Mouse (Mus musculus) midbrain, embryonic 11.5 days (tissue): Measurements from ENCODE around the gene Pomgnt1. TPM values are rescaled to one million over a fixed set of nuclear protein-coding genes. Genes with fewer than 3 reads are reported as not detected.

Source experiments
- ATAC-seq: fragments of 200-750 bp; cut with Nextera tagmentation; 2 replicates; pipeline ENCODE4 v1.8.0; 2017; ENCODE audit warnings: moderate TSS enrichment, moderate library complexity; ENCODE audit not compliant: low FRiP score
- DNase-seq: peaks from one replicate; pipeline ENCODE4 v3.0.0; 2015; ENCODE audit warnings: low spot score; ENCODE audit errors: missing footprints
- H3K27ac ChIP-seq: fragments of 300-500 bp; sonication (generic); 2 replicates; pipeline ENCODE4 v1.5.1; 2014; ENCODE audit warnings: low read depth, low read length
- H3K27me3 ChIP-seq: fragments of 300-500 bp; sonication (generic); 2 replicates; pipeline ENCODE4 v1.6.1; 2014; ENCODE audit warnings: mild to moderate bottlenecking, low read length, moderate library complexity, mixed read lengths; ENCODE audit not compliant: control insufficient read depth, insufficient read depth
- H3K36me3 ChIP-seq: fragments of 300-500 bp; sonication (generic); 2 replicates; pipeline ENCODE4 v1.6.1; 2014; ENCODE audit warnings: mild to moderate bottlenecking, low read length, moderate library complexity, mixed read lengths; ENCODE audit not compliant: control insufficient read depth, insufficient read depth
- H3K4me1 ChIP-seq: fragments of 300-500 bp; sonication (generic); 2 replicates; pipeline ENCODE4 v1.6.1; 2014; ENCODE audit warnings: low read length; ENCODE audit not compliant: control insufficient read depth, insufficient read depth
- H3K4me2 ChIP-seq: fragments of 300-500 bp; sonication (generic); 2 replicates; pipeline ENCODE4 v1.6.1; 2014; ENCODE audit warnings: mild to moderate bottlenecking, moderate library complexity
- H3K4me3 ChIP-seq: fragments of 300-500 bp; sonication (generic); 2 replicates; pipeline ENCODE4 v1.5.1; 2014; ENCODE audit warnings: low read depth, low read length
- H3K9ac ChIP-seq: fragments of 300-500 bp; sonication (generic); 2 replicates; pipeline ENCODE4 v1.6.1; 2014; ENCODE audit warnings: low read length
- H3K9me3 ChIP-seq: fragments of 300-500 bp; sonication (generic); 2 replicates; pipeline ENCODE4 v1.6.1; 2016; ENCODE audit warnings: low read length; ENCODE audit not compliant: control insufficient read depth
- WGBS: fragments of 180-500 bp; shearing (Covaris S2); extraction: QIAGEN DNeasy Blood & Tissue Kit; methylation state at CpG from one replicate; pipeline ENCODE4 v1.1.7; 2014; 5-methylcytosine and 5-hydroxymethylcytosine counted together
- polyA plus RNA-seq: library from polyadenylated mRNA; unstranded; fragments of >200 nt; fragmentation: Nextera tagmentation; extraction: Ambion mirVana; gene quantifications from 2 replicates; pipeline ENCODE4 v1.2.1, GENCODE M21; 2014

Pomgnt1 gene
- polyA plus RNA-seq, result 46.6 and 48.4 TPM in 2 replicates

- ATAC-seq (peak; percentile 100), DNase-seq (peak; percentile 97)
- Histone ChIP-seq H3K4me2 (peak within 1 kb of the TSS; percentile 63), H3K9ac (peak within 1 kb of the TSS; percentile 72), H3K9me3 (no peaks in the 10 kb centered on the region), H3K4me1 (peaks cover 14% of the 10 kb centered on the region), H3K4me3 (peak within 1 kb of the TSS; percentile 51), H3K27ac (no peak within 1 kb of the TSS), H3K36me3 (peaks cover 3% of the 10 kb centered on the region; the same call in 1 of the 2 replicates), H3K27me3 (no peaks in the 10 kb centered on the region)
- WGBS, result 7% methylated on average over 24 of the region's 24 CpGs
Measured at GRCm38 (mm10) chr4:116123602-116124519, at the start of gene Pomgnt1, which contains the start of gene Rad54l. Gene Pomgnt1, plus strand, starts transcription at chr4:116123840. Gene Rad54l, minus strand, starts transcription at chr4:116123690.

DNA sequence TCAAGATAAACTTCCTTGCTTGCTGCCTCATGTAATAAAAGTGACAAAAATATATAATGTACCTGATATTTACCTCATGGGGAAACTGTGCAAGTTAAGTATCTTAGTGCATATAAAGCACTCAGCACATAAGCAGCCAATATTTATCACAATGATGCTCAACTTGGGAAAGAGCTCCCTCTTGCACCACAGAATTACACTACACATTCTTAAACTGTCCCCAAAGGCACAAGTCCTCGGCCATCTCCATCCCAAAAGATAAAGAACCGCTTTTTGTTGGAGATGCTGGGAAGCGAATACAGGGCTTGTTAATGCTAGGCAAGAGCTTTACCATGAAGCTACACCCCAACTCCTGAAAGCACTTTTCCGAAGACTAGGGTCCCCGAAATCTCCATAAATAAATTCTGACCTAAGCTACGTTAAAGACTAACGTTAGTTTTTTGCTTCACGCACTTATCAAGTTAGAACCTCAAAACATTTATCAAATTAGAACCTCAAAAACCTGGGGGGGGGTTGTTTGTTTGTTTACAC, 49.4 kb upstream of the Pomgnt1 start:
- H3K4me1 ChIP-seq, result peaks cover 21% of the 10 kb centered on the region
- WGBS, result 1% methylated on average over 8 of the region's 8 CpGs
- H3K27me3 ChIP-seq, result no peaks in the 10 kb centered on the region
- peak overlapping the region; percentile 97 for H3K4me3 ChIP-seq
- H3K36me3 ChIP-seq, result peaks cover 3% of the 10 kb centered on the region; the same call in 1 of the 2 replicates
- no peak for ATAC-seq
- H3K9ac ChIP-seq, result peak overlapping the region; percentile 98
- no peaks in the 10 kb centered on the region for H3K9me3 ChIP-seq
- DNase-seq, result peak; percentile 90
- peak overlapping the region; percentile 75 for H3K4me2 ChIP-seq
- no peak overlapping the region for H3K27ac ChIP-seq

DNA sequence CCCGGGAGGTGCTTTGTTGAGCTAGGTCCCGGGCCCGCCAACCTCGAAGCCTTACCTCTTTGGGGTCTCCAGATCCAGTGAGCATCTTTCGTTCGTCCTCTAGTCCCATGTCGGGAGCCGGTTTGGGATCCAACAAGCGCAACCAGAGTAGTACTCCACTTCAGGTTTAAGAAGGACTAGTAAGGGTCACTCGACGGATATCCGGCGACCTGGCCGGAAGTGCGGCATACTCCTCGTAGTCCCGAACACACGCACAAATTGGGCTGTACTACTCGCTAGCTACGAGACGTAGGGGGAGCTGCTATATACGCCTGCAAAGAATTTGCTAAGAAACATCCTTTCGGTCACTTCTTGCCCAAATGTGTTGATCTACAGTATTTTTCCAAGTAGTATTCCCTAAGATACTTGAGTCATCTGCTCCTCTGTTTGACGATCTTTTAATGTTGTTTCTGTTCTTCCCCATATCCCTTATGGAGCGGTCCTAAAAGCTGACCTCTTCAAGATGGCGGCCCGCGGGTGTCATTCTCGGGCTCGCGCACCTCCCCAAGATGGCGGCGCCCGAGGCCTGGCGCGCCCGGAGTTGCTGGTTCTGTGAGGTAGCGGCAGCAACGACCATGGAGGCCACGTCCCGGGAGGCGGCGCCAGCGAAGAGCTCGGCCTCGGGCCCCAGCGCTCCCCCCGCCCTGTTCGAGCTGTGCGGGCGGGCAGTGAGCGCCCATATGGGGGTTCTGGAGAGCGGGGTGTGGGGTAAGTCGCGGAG, 48.6 kb upstream of the Pomgnt1 start, which contains the start of the genes Uqcrh and Lrrc41:
Uqcrh (minus strand) TSS at position 211 of the 760 bp plus-strand sequence.
Lrrc41 (plus strand) TSS at position 409 of the 760 bp plus-strand sequence.
- H3K9me3 ChIP-seq, result no peaks in the 10 kb centered on the region
- ATAC-seq, result peak; percentile 94
- peak within 1 kb of the TSS; percentile 75 for H3K4me2 ChIP-seq
- peaks cover 21% of the 10 kb centered on the region for H3K4me1 ChIP-seq
- under 1% methylated on average over 55 of the region's 55 CpGs for WGBS
- H3K27me3 ChIP-seq, result no peaks in the 10 kb centered on the region
- peak within 1 kb of the TSS; percentile 95 for H3K27ac ChIP-seq
- H3K9ac ChIP-seq, result peak within 1 kb of the TSS; percentile 98
- H3K36me3 ChIP-seq, result peaks cover 2% of the 10 kb centered on the region; the same call in 1 of the 2 replicates
- DNase-seq, result peak; percentile 99
- peak within 1 kb of the TSS; percentile 97 for H3K4me3 ChIP-seq

DNA sequence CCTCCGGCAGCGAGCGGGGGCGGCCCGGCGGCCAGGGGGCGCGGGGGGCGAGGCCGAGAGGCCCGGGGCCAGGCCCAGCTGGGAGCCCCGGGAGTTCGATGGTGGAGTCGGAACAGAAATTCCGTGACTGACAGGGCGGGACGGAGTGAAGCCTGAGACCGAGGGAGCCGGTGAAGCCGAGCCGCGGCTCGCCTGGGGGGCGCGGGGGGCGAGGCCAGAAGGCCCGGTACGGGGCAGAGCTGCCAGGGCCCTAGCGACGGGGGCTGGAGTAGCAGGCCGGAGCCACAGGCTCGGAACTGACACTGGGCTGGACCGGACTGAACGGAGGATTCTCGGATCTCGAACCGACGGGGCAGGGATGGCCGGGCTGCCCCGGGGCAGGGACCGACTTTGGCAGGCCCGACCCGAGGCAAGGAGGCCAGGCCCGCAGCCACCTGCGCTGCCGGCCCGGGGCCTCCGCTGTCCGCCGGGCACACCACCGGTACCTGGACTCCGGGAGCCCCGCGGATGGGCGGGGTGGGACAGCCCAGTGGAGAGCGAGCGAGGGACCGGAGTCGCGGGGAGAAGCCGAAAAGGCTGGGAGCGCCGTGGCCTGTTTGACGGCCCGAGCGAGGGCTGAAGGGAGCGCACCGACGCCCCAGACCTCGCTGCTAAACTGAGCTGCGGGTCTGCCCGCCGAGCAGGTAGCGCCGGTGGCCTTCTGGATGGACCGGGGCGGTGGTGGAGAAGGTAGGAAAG, 47.8 kb upstream of the Pomgnt1 start:
- WGBS, result under 1% methylated on average over 65 of the region's 77 CpGs
- Histone ChIP-seq H3K4me1 (peaks cover 21% of the 10 kb centered on the region), H3K9ac (peak overlapping the region; percentile 98), H3K9me3 (no peaks in the 10 kb centered on the region), H3K27me3 (no peaks in the 10 kb centered on the region), H3K4me3 (peak overlapping the region; percentile 97), H3K4me2 (peak overlapping the region; percentile 68), H3K27ac (peak overlapping the region; percentile 95), H3K36me3 (peaks cover 5% of the 10 kb centered on the region)
- DNase-seq (peak; percentile 98), ATAC-seq (peak; percentile 79)

DNA sequence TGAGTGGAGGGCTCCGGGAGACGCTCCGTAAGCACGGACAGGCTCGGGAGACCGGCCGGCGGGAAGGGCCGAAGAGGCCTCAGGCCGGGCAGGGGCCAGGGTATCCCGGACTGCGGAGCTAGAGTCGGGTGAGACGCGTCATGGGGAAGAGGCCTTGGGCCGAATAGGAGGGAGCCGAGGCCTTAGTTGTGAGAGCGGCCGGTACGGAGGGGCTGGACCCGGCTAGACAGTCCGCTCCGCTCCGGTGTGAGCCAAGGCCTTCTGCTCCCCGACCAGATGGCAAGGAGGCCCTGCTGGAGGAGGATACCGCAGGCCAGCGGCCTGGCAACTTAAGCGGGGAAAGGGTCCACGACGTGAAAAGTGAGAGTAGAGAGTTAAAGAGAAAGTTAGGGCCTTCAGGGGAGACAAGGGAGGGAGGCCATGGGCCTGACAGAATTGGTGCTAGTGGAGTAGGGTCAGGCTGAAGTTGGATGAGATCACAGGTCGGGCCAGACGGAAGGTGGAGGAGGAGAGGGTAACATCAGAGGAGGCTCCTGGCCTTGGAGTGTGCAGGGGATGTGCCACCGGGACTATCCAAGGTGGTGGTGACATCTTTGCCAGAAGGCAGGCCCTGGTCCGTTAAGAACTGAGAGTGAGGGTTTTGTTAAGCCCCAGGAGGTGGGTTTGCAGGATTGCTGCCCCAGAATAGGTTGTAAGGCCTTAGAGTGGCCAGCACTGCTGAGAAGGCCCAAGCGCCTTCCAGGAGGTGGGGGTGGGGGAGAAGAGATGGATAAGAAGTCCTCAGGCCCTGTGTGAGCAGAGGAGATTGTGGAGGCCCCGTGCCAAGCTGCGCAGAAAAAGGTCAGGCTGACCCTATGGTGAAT, 47.0 kb upstream of the Pomgnt1 start:
- WGBS, result 3% methylated on average over 37 of the region's 37 CpGs
- ATAC-seq, result peak; percentile 26
- Histone ChIP-seq H3K9me3 (no peaks in the 10 kb centered on the region), H3K27ac (peak overlapping the region; percentile 95), H3K4me3 (peak overlapping the region; percentile 97), H3K4me1 (peaks cover 21% of the 10 kb centered on the region), H3K27me3 (no peaks in the 10 kb centered on the region), H3K4me2 (peak overlapping the region; percentile 68), H3K36me3 (peaks cover 10% of the 10 kb centered on the region), H3K9ac (peak overlapping the region; percentile 98)
- peak; percentile 94 for DNase-seq

DNA sequence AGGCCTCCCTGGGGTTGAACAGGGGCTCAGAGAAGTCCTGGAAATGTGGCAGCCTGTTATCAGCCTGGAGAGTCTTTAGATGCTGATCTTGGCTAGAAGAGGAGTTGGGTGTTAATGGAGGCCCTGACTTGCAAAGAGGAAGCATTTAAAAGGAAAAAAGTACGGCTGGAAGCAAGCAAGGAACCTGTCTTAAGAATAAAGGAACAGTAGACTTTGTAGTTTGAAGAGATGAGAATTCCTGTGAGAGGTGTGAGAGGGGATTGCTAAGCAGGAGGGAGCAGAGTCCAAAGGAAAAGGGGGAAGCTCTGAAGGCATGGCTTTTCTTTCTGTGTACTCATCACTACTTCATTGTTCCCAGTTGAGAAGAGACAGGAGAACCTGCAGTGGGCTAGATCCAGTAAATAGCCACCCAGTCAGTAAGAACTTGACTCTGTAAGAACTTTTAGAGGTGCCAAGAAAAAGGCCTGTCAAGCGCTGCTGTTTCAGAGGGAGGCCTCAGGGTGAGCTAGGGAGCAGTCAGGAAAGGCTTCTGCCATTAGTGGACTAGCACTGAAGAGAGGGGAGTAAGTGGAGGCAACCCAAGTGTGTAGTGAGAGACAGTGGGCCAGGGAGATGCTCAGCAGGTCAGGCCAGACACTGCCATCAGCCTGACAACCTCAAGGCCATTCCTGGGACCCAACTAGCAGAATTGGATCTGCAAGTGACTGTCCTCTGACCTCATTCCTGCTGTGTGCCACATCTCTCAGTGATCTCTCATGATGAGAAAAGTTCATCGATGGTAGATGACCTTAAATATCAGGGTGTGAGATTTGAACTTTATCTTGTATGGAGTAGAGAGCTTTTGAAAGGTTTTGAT, 46.2 kb upstream of the Pomgnt1 start:
- peak overlapping the region; percentile 98 for H3K9ac ChIP-seq
- H3K36me3 ChIP-seq, result peaks cover 10% of the 10 kb centered on the region
- H3K4me1 ChIP-seq, result peaks cover 21% of the 10 kb centered on the region
- H3K27me3 ChIP-seq, result no peaks in the 10 kb centered on the region
- 65% methylated on average over 3 of the region's 3 CpGs for WGBS
- H3K27ac ChIP-seq, result no peak overlapping the region; the same call in 1 of the 2 replicates
- no peak for DNase-seq
- H3K4me2 ChIP-seq, result peak overlapping the region; percentile 68
- peak overlapping the region; percentile 97 for H3K4me3 ChIP-seq
- no peaks in the 10 kb centered on the region for H3K9me3 ChIP-seq
- no peak for ATAC-seq

GRCm38 (mm10) chr4:116088510-116089249, 35.0 kb upstream of the Pomgnt1 start:
- H3K27ac ChIP-seq, result no peak overlapping the region
- no peaks in the 10 kb centered on the region for H3K9me3 ChIP-seq
- H3K36me3 ChIP-seq, result peaks cover 15% of the 10 kb centered on the region
- ATAC-seq (no peak), DNase-seq (no peak)
- no peak overlapping the region for H3K9ac ChIP-seq
- H3K4me1 ChIP-seq, result no peaks in the 10 kb centered on the region
- no peak overlapping the region for H3K4me2 ChIP-seq
- H3K4me3 ChIP-seq, result no peak overlapping the region
- no peaks in the 10 kb centered on the region for H3K27me3 ChIP-seq
- WGBS, result 90% methylated on average over 23 of the region's 23 CpGs
